Mouse (Mus musculus) heart, embryonic 14.5 days (tissue): Measurements from ENCODE around the gene 6030408B16Rik. TPM values are rescaled to one million over a fixed set of nuclear protein-coding genes. Genes with fewer than 3 reads are reported as not detected.
A peak's percentile ranks its signal among the peaks of the same experiment; 100 is the strongest.

Experiments
- ATAC-seq: fragments of 200-750 bp; cut with Nextera tagmentation; 2 replicates; pipeline ENCODE4 v1.8.0; 2017; ENCODE audit warnings: low read depth, moderate TSS enrichment; ENCODE audit not compliant: insufficient number of reproducible peaks, insufficient read depth, low FRiP score
- H3K27ac ChIP-seq, 2 experiments: fragments of 200-500 bp in 1 of 2; fragments of 300-500 bp in 1 of 2; sonication (generic) in 1 of 2; replicated peaks in 1 of 2; 2 replicates each; pipeline ENCODE4 v1.5.1; 2012 to 2014; ENCODE audit warnings: low read depth in 2 of 2, low read length in 2 of 2, control low read depth in 1 of 2, mild to moderate bottlenecking in 1 of 2, mixed read lengths in 1 of 2; ENCODE audit not compliant: control insufficient read depth in 1 of 2, insufficient read depth in 1 of 2
- H3K27me3 ChIP-seq: fragments of 300-500 bp; sonication (generic); 2 replicates; pipeline ENCODE4 v1.6.1; 2014; ENCODE audit warnings: mild to moderate bottlenecking, low read length, control low read depth; ENCODE audit not compliant: control insufficient read depth, insufficient read depth
- H3K36me3 ChIP-seq: fragments of 300-500 bp; sonication (generic); 2 replicates; pipeline ENCODE4 v1.6.1; 2014; ENCODE audit warnings: mild to moderate bottlenecking, control low read depth, low read length, mixed read lengths; ENCODE audit not compliant: control insufficient read depth, insufficient read depth
- H3K4me1 ChIP-seq, 2 experiments: fragments of 200-500 bp in 1 of 2; fragments of 300-500 bp in 1 of 2; sonication (generic) in 1 of 2; 2 replicates each; pipeline ENCODE4 v1.6.1; 2012 to 2014; ENCODE audit warnings: low read length in 2 of 2, control low read depth in 1 of 2, mixed read lengths in 1 of 2; ENCODE audit not compliant: control insufficient read depth in 2 of 2, insufficient read depth in 2 of 2
- H3K4me2 ChIP-seq: fragments of 300-500 bp; sonication (generic); 2 replicates; pipeline ENCODE4 v1.6.1; 2014; ENCODE audit warnings: mild to moderate bottlenecking, low read length
- H3K4me3 ChIP-seq, 2 experiments: fragments of 200-500 bp in 1 of 2; fragments of 300-500 bp in 1 of 2; sonication (generic) in 1 of 2; 2 replicates each; pipeline ENCODE4 v1.5.1; 2012 to 2014; ENCODE audit warnings: low read length in 2 of 2, mild to moderate bottlenecking in 2 of 2, control low read depth in 1 of 2, low read depth in 1 of 2, moderate library complexity in 1 of 2; ENCODE audit not compliant: control insufficient read depth in 1 of 2, insufficient read depth in 1 of 2
- H3K9ac ChIP-seq: fragments of 300-500 bp; sonication (generic); 2 replicates; pipeline ENCODE4 v1.6.1; 2014; ENCODE audit warnings: mild to moderate bottlenecking, low read length
- H3K9me3 ChIP-seq: fragments of 300-500 bp; sonication (generic); 2 replicates; pipeline ENCODE4 v1.6.1; 2016; ENCODE audit warnings: low read length, control low read depth; ENCODE audit not compliant: control insufficient read depth
- WGBS: fragments of 180-500 bp; shearing (Covaris S2); extraction: QIAGEN DNeasy Blood & Tissue Kit; methylation state at CpG from one replicate; pipeline ENCODE4 v1.1.7; 2014; 5-methylcytosine and 5-hydroxymethylcytosine counted together
- polyA plus RNA-seq: library from polyadenylated mRNA; unstranded; fragments of >200 nt; fragmentation: Nextera tagmentation; extraction: Ambion mirVana; gene quantifications from 2 replicates; pipeline ENCODE4 v1.2.1, GENCODE M21; 2014

6030408B16Rik gene
- polyA plus RNA-seq, 1 experiment from 2014 or later = 0.85 TPM

- WGBS = 73% methylated on average over 6 of the region's 6 CpGs
- Histone ChIP-seq H3K9ac (no peak overlapping the region), H3K4me2 (no peak overlapping the region)
Observed at GRCm38 (mm10) chr15:101312006-101312405, 19.0 kb downstream of the 6030408B16Rik start.

GRCm38 (mm10) chr15:101315378-101315777, 22.4 kb downstream of the 6030408B16Rik start:
- 82% methylated on average over 4 of the region's 4 CpGs for WGBS
- H3K9me3 ChIP-seq = no peaks in the 10 kb centered on the region
- no peak overlapping the region for H3K4me2 ChIP-seq
- ATAC-seq = no peak
- H3K9ac ChIP-seq = no peak overlapping the region
- H3K36me3 ChIP-seq = no peaks in the 10 kb centered on the region
- H3K4me3 ChIP-seq = no peak overlapping the region
- H3K4me1 ChIP-seq = peaks cover 10 to 14% of the 10 kb centered on the region in 2 experiments
- no peak overlapping the region for H3K27ac ChIP-seq
- no peaks in the 10 kb centered on the region for H3K27me3 ChIP-seq

More at GRCm38 (mm10) chr15:101312006-101312405, 19.0 kb downstream of the 6030408B16Rik start:
- no peaks in the 10 kb centered on the region for H3K36me3 ChIP-seq
- no peaks in the 10 kb centered on the region for H3K9me3 ChIP-seq
- ATAC-seq = no peak
- H3K4me3 ChIP-seq = no peak overlapping the region
- H3K4me1 ChIP-seq = peaks cover 7 to 8% of the 10 kb centered on the region in 2 experiments; a peak in 2 of 4 replicates
- no peak overlapping the region for H3K27ac ChIP-seq
- H3K27me3 ChIP-seq = no peaks in the 10 kb centered on the region

DNA sequence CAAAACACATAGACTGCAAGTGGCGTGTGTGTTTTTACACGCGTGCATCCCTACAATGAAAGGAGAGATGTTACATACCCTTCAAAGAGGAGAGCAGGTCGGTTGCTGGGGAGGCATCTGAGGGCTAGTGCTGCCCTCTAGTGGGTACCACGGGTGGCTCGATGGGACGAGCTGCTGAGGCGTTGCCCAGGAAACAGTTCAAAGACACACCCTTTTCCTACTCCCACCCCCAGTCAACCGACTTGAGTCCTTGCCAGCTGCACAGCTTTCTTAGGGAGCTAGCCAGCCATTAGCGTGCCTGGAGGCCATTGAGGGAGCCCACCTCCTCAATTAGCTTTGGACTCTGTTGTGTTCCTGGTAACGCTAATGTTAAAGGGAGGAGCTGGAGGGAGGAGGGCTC, 22.8 kb downstream of the 6030408B16Rik start:
- Histone ChIP-seq H3K27ac (no peak overlapping the region), H3K27me3 (no peaks in the 10 kb centered on the region), H3K36me3 (no peaks in the 10 kb centered on the region), H3K4me3 (peak overlapping the region; percentile 33 to 41), H3K9me3 (no peaks in the 10 kb centered on the region), H3K9ac (no peak overlapping the region), H3K4me1 (peaks cover 12 to 17% of the 10 kb centered on the region in 2 experiments), H3K4me2 (peak overlapping the region; percentile 61)
- ATAC-seq = peak; percentile 54
- WGBS = 3% methylated on average over 11 of the region's 11 CpGs

DNA sequence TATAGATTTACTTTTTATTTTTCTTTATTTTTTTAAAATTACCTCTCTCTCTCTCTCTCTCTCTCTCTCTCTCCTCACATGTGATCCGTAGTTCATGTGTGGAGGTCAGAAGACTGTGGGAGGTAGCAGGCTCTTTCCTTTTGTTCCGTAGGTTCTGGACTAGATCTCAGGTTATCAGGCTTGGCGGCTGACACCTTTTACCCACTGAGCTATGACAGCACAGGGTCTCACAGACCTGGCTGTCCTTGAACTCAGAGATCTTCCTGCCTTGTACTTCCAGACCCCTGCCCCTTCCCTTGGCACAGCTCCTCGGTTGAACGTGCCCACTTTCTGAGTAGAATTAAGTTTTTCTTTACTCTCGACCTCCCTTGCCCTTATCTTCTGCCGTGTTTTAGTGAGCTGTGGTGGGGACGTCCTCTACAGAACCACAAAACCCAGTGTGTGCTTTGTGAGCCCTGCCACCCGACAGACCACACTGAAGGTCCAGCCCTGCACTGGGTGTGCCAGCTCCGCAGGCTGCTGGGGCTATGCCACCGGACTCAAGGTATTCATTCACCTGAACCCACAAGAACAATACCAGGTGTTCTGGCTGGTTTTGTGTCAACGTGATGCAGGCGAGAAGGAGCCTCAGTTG, 23.4 kb downstream of the 6030408B16Rik start:
- H3K27me3 ChIP-seq = no peaks in the 10 kb centered on the region
- H3K36me3 ChIP-seq = no peaks in the 10 kb centered on the region
- peaks cover 12 to 21% of the 10 kb centered on the region in 2 experiments for H3K4me1 ChIP-seq
- peak overlapping the region in 1 of 2 experiments; percentile 33; a peak in 3 of 4 replicates for H3K4me3 ChIP-seq
- H3K27ac ChIP-seq = peak overlapping the region; percentile 30 to 36; a peak in 2 of 4 replicates
- peak overlapping the region; percentile 61 for H3K4me2 ChIP-seq
- no peaks in the 10 kb centered on the region for H3K9me3 ChIP-seq
- WGBS = 49% methylated on average over 13 of the region's 13 CpGs
- no peak overlapping the region; the same call in 1 of the 2 replicates for H3K9ac ChIP-seq
- no peak for ATAC-seq

DNA sequence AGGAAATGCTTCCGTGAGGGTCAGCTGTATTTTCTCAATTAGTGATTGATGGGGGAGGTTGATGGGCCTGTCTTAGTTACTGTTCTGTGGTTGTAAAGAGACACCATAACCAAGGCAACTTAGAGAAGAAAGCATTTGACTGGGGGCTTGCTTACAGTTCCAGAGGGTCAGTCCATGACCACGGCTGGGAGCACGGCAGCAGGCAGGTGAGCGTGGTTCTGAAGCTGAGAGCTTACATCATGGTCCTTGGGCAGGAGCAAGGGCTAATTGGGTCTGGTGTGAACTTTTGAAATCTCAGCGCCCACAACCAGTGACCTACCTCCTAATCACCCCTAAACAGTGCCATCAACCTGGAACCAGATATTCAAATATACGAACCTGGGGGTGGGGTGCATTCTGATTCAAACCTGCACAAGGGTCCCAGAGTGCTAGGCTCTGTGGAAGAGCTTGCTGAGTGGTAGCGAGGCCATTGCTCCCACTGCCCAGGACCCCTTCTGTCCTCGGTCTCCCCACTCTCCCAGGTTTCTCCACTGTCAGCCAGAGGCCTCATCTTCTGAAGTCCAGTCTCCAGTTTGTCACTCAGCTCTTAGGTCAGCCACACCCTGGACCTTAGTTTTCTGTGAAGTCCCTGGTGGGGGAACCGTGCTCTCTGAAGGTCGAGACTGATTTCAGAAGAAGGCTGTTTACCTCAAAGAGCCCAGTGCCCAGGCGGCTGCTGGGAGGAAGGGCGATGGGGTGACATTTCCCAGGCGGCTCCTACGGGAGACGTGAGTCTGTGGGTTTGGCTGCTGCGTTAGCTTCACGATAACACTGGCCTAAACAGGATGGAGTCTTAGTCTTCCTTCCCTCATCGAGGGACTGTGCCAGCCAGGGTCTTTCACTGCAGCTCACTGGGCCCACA, 24.2 kb downstream of the 6030408B16Rik start:
- peak overlapping the region; percentile 61; the same call in 1 of the 2 replicates for H3K4me2 ChIP-seq
- H3K9me3 ChIP-seq = no peaks in the 10 kb centered on the region
- ATAC-seq = no peak
- no peak overlapping the region for H3K9ac ChIP-seq
- peaks cover 12 to 22% of the 10 kb centered on the region in 2 experiments for H3K4me1 ChIP-seq
- H3K4me3 ChIP-seq = no peak overlapping the region
- H3K27ac ChIP-seq = peak overlapping the region in 1 of 2 experiments; percentile 30; a peak in 2 of 4 replicates
- H3K36me3 ChIP-seq = no peaks in the 10 kb centered on the region
- 46% methylated on average over 18 of the region's 18 CpGs for WGBS
- no peaks in the 10 kb centered on the region for H3K27me3 ChIP-seq

- Histone ChIP-seq H3K4me2 (no peak overlapping the region), H3K9ac (no peak overlapping the region), H3K36me3 (no peaks in the 10 kb centered on the region), H3K4me1 (peaks cover 12 to 22% of the 10 kb centered on the region in 2 experiments), H3K27me3 (no peaks in the 10 kb centered on the region), H3K27ac (peak overlapping the region in 1 of 2 experiments; percentile 30; a peak in 1 of 4 replicates), H3K9me3 (no peaks in the 10 kb centered on the region), H3K4me3 (no peak overlapping the region)
- WGBS = 80% methylated on average over 2 of the region's 2 CpGs
- ATAC-seq = no peak
Observed at GRCm38 (mm10) chr15:101317814-101318500, 24.9 kb downstream of the 6030408B16Rik start.
